Mouse (Mus musculus) megakaryocyte, embryonic 14.5 days (primary cell): ENCODE measurements around the gene Hist2h3c2. TPM values are rescaled to one million over a fixed set of nuclear protein-coding genes. Genes with fewer than 3 reads are reported as not detected.
A peak's percentile ranks its signal among the peaks of the same experiment; 100 is the strongest.
"Not testable (repeated sequence)": the region's sequence is repeated elsewhere in the genome, so short reads cannot be mapped to it uniquely, and the experiment has no call there.

Source experiments
- H3K27me3 ChIP-seq: replicated peaks from 2 replicates; pipeline ENCODE3; 2012; ENCODE audit warnings: inconsistent platforms
- H3K36me3 ChIP-seq: replicated peaks from 2 replicates; pipeline ENCODE3; 2012; ENCODE audit warnings: low read length, inconsistent platforms, mixed read lengths
- H3K4me1 ChIP-seq: 2 replicates; pipeline ENCODE4 v1.6.1; 2012; ENCODE audit warnings: inconsistent platforms
- H3K4me3 ChIP-seq: replicated peaks from 2 replicates; pipeline ENCODE3; 2012; ENCODE audit warnings: moderate library complexity, mild to moderate bottlenecking, inconsistent platforms
- H3K9me3 ChIP-seq: 2 replicates; pipeline ENCODE4 v1.6.1; 2012; ENCODE audit warnings: inconsistent platforms
- FLI1 ChIP-seq: IDR thresholded peaks from 2 replicates; pipeline ENCODE4 v1.6.1; 2012; ENCODE audit warnings: low read length, inconsistent platforms, mixed read lengths
- GATA1 ChIP-seq: IDR thresholded peaks from 3 replicates; pipeline ENCODE4 v1.6.1; 2012; ENCODE audit warnings: mixed read lengths, low read length, inconsistent platforms, borderline replicate concordance
- polyA plus RNA-seq: library from polyadenylated mRNA; stranded (reverse); fragments of >175 nt; gene quantifications from 2 replicates; pipeline ENCODE4 v1.2.3, GENCODE M21; 2012; ENCODE audit warnings: low replicate concordance; ENCODE audit not compliant: insufficient read depth

Hist2h3c2 gene
- polyA plus RNA-seq, 1 experiment = 50.2 TPM

- no peak for TF ChIP-seq FLI1
- Histone ChIP-seq H3K9me3 (no peaks in the 10 kb centered on the region), H3K36me3 (no peaks in the 10 kb centered on the region), H3K4me3 (peak within 1 kb of the TSS; percentile 95), H3K27me3 (no peaks in the 10 kb centered on the region), H3K4me1 (peaks cover 47% of the 10 kb centered on the region)
Observed at GRCm38 (mm10) chr3:96219661-96220130, 19.2 kb downstream of the Hist2h3c2 start, which contains the start of the genes Bola1 and Hist2h2ab. Gene Bola1 (minus strand): TSS chr3:96219709. Gene Hist2h2ab (plus strand): TSS chr3:96219865.

GRCm38 (mm10) chr3:96219191-96219641 is 19.7 kb downstream of the Hist2h3c2 start:
- no peaks in the 10 kb centered on the region for H3K27me3 ChIP-seq
- no peaks in the 10 kb centered on the region for H3K9me3 ChIP-seq
- no peaks in the 10 kb centered on the region for H3K36me3 ChIP-seq
- H3K4me3 ChIP-seq = peak overlapping the region; percentile 92
- TF ChIP-seq FLI1 (no peak), GATA1 (no peak)
- H3K4me1 ChIP-seq = peaks cover 42% of the 10 kb centered on the region

DNA sequence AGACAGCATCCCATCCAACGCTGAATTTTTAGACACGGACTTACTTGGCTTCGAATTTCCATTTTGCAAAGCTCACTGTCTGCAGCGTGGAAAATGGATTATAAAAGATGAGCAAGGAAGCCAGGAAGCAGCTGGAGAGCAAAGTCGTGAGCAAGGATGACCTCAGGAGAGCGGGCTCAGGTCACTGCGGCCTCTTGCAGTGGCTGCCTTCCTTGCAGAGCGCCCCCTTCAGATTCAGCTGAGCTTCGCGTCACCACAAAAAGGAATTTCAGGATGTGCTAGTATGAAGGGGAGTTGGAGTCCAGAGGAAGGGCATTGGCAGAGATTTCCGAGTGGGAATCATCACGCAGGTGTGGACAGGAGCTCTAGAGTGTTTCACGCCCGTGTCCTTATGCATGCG is 29.7 kb downstream of the Hist2h3c2 start:
- Histone ChIP-seq H3K27me3 (peaks cover 1% of the 10 kb centered on the region), H3K9me3 (peaks cover 7% of the 10 kb centered on the region), H3K36me3 (no peaks in the 10 kb centered on the region), H3K4me3 (no peak overlapping the region), H3K4me1 (peaks cover 19% of the 10 kb centered on the region)
- TF ChIP-seq FLI1 (no peak), GATA1 (no peak)

GRCm38 (mm10) chr3:96207819-96208218 is 31.1 kb downstream of the Hist2h3c2 start:
- Histone ChIP-seq H3K9me3 (peaks cover 7% of the 10 kb centered on the region), H3K36me3 (no peaks in the 10 kb centered on the region), H3K4me3 (no peak overlapping the region), H3K27me3 (peaks cover 1% of the 10 kb centered on the region), H3K4me1 (peaks cover 19% of the 10 kb centered on the region)
- no peak for TF ChIP-seq GATA1
- TF ChIP-seq FLI1 = no peak

DNA sequence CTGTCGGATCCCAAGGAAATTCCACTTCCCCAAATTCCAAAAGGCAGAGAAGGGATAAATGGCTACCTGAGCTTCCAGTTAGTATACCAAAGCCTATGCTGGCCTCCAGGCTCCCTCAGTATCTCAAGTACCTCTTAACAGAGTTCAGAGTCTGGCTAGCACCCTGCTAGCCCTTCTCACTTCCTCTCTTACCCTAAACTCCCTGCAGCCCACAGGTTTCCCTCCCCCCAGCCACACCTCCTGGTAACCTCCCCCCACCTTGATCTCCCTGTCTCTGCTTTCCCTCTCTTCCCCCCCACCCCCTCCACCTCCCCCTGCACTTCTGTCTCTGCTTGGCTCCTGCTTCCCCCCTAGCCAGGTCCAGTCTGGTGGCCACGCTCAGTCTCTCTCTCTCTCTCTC is 39.2 kb downstream of the Hist2h3c2 start:
- Histone ChIP-seq H3K4me3 (no peak overlapping the region), H3K36me3 (peaks cover 15% of the 10 kb centered on the region), H3K27me3 (no peaks in the 10 kb centered on the region), H3K9me3 (peaks cover 5% of the 10 kb centered on the region; the same call in 1 of the 2 replicates), H3K4me1 (peaks cover 42% of the 10 kb centered on the region)
- no peak for TF ChIP-seq FLI1
- TF ChIP-seq GATA1 = no peak

- H3K4me3 ChIP-seq, H3K9me3 ChIP-seq, H3K27me3 ChIP-seq: not testable (repeated sequence)
- H3K4me1 ChIP-seq = peaks cover 46% of the 10 kb centered on the region
- H3K36me3 ChIP-seq = peaks cover 22% of the 10 kb centered on the region
Observed at GRCm38 (mm10) chr3:96198601-96199251, 40.2 kb downstream of the Hist2h3c2 start.

DNA sequence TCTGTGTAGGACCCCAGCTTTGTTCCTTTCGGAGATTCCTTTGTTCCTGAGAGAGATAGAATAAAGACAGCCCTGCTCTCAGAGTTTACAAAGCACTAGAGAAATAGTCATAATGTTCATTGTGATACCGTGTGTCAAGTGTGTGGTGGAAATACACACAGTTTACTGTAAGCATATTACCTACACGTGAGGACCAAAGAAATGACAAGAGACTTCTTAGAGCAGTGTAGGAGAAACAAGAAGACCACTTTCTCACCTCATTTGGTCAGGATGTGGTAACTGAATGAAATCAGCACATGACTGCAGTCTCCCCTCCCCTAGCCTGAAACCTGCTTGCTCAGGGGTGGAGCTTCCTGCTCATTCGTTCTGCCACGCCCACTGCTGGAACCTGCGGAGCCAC is 40.7 kb downstream of the Hist2h3c2 start:
- peaks cover 22% of the 10 kb centered on the region for H3K36me3 ChIP-seq
- H3K9me3 ChIP-seq = peaks cover 5% of the 10 kb centered on the region; the same call in 1 of the 2 replicates
- peaks cover 4% of the 10 kb centered on the region for H3K27me3 ChIP-seq
- peak overlapping the region; percentile 94 for H3K4me3 ChIP-seq
- peaks cover 51% of the 10 kb centered on the region for H3K4me1 ChIP-seq
- TF ChIP-seq FLI1 (no peak), GATA1 (no peak)

- peaks cover 8% of the 10 kb centered on the region for H3K27me3 ChIP-seq
- H3K36me3 ChIP-seq = peaks cover 27% of the 10 kb centered on the region
- H3K4me1 ChIP-seq = peaks cover 60% of the 10 kb centered on the region
- no peak for TF ChIP-seq GATA1
- TF ChIP-seq FLI1 = 0 out of 2 replicates have a peak, but pooled peaks have one; percentile 28
- peaks cover 5% of the 10 kb centered on the region; the same call in 1 of the 2 replicates for H3K9me3 ChIP-seq
- peak overlapping the region; percentile 94 for H3K4me3 ChIP-seq
Observed at GRCm38 (mm10) chr3:96197129-96197749, 41.7 kb downstream of the Hist2h3c2 start.

- peaks cover 65% of the 10 kb centered on the region for H3K4me1 ChIP-seq
- H3K4me3 ChIP-seq = peak overlapping the region; percentile 94
- H3K9me3 ChIP-seq = peaks cover 5% of the 10 kb centered on the region; the same call in 1 of the 2 replicates
- H3K36me3 ChIP-seq = peaks cover 29% of the 10 kb centered on the region
- H3K27me3 ChIP-seq = peaks cover 8% of the 10 kb centered on the region
- TF ChIP-seq GATA1 = no peak
- TF ChIP-seq FLI1 = no peak
Observed at GRCm38 (mm10) chr3:96196437-96197128, 42.3 kb downstream of the Hist2h3c2 start.
